Mouse (Mus musculus) lung, embryonic 15.5 days (tissue): ENCODE results near the gene Scin. TPM values are rescaled to one million over a fixed set of nuclear protein-coding genes. Genes with fewer than 3 reads are reported as not detected.
A peak's percentile ranks its signal among the peaks of the same experiment; 100 is the strongest.

Source experiments
- ATAC-seq: fragments of 200-750 bp; cut with Nextera tagmentation; 2 replicates; pipeline ENCODE4 v1.8.0; 2017; ENCODE audit warnings: moderate number of reproducible peaks, borderline replicate concordance; ENCODE audit not compliant: low FRiP score, low TSS enrichment; ENCODE audit errors: extremely low read depth
- H3K27ac ChIP-seq: fragments of 300-500 bp; sonication (generic); 2 replicates; pipeline ENCODE4 v1.5.1; 2015; ENCODE audit warnings: moderate library complexity, mild to moderate bottlenecking, inconsistent platforms
- H3K27me3 ChIP-seq: fragments of 300-500 bp; sonication (generic); 2 replicates; pipeline ENCODE4 v1.6.1; 2015; ENCODE audit warnings: inconsistent platforms
- H3K36me3 ChIP-seq: fragments of 300-500 bp; sonication (generic); 2 replicates; pipeline ENCODE4 v1.6.1; 2015; ENCODE audit warnings: inconsistent platforms
- H3K4me1 ChIP-seq: fragments of 300-500 bp; sonication (generic); 2 replicates; pipeline ENCODE4 v1.6.1; 2015; ENCODE audit warnings: inconsistent platforms
- H3K4me2 ChIP-seq: fragments of 300-500 bp; sonication (generic); 2 replicates; pipeline ENCODE4 v1.6.1; 2015; ENCODE audit warnings: inconsistent platforms, mild to moderate bottlenecking, moderate library complexity
- H3K4me3 ChIP-seq: fragments of 300-500 bp; sonication (generic); 2 replicates; pipeline ENCODE4 v1.5.1; 2015; ENCODE audit warnings: mild to moderate bottlenecking, inconsistent platforms
- H3K9ac ChIP-seq: fragments of 300-500 bp; sonication (generic); 2 replicates; pipeline ENCODE4 v1.6.1; 2015; ENCODE audit warnings: inconsistent platforms
- H3K9me3 ChIP-seq: fragments of 300-500 bp; sonication (generic); 2 replicates; pipeline ENCODE4 v1.6.1; 2016; ENCODE audit warnings: inconsistent platforms
- WGBS: fragments of 180-500 bp; shearing (Covaris S2); methylation state at CpG from one replicate; pipeline ENCODE4 v1.1.7; 2015; 5-methylcytosine and 5-hydroxymethylcytosine counted together
- polyA plus RNA-seq: library from polyadenylated mRNA; unstranded; fragments of >200 nt; fragmentation: Nextera tagmentation; extraction: Ambion mirVana; gene quantifications from 2 replicates; pipeline ENCODE4 v1.2.1, GENCODE M21; 2015

Gene Scin
- polyA plus RNA-seq, 1 experiment from 2014 or later: 1.2 TPM

DNA sequence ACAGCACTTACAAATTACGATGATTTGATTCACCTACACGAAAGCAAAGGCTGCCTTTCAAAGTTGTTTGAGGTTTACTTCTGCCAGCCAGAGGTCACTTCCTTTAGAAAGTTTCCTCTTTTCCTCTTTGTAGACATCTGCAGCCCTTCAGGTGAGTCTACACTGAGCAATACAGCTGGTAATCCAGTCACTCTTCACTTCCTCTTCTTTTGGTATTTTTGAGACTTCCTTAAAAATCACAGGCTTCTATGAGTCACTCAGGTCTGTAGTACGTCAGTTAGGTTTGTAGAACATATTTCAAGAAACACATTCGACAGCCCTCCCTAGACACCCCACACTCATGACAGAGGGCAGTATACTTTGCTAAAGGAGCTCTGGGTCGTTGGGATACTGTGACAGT is 6.7 kb upstream of the Scin start:
- Histone ChIP-seq H3K27me3 (no peaks in the 10 kb centered on the region), H3K27ac (no peak overlapping the region), H3K9me3 (no peaks in the 10 kb centered on the region), H3K9ac (no peak overlapping the region), H3K4me1 (no peaks in the 10 kb centered on the region), H3K4me2 (no peak overlapping the region), H3K36me3 (no peaks in the 10 kb centered on the region), H3K4me3 (no peak overlapping the region)
- ATAC-seq: no peak
- 59% methylated on average over 5 of the region's 5 CpGs for WGBS

DNA sequence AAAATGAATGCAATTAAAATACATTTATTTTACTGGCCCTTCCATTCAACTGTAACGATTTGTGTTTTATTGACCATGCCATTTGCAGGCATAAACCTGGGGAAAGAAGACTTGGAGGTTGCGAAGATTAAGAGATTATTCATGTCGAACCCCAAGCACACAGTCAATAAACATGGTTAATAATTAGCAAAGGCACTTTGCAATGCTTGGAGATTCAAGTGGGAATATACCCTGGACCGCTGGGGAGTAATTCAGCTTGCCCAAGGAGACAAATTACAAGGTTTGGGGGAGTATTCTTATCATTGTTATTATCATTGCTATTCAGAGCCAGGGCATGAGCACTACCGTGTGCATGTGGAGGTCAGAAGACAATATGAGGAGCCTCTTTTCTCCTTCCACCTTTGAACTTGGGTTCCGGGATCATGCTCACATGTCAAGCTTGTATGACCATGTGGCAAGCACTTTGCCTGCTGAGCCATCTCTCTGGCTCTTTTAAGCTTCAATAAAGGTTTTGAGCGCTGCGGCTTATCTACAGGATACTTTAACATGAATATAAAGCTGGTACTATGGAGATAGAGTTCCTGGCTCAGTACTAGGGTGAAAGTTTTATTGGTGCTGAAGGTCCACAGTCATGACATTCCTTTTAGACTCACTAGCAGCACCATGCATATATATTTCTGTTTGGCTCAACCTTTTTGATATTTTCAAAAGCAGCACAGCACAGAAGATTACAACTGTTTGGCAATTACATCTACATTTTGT is 5.6 kb upstream of the Scin start:
- no peak for ATAC-seq
- no peaks in the 10 kb centered on the region for H3K4me1 ChIP-seq
- H3K4me2 ChIP-seq: no peak overlapping the region
- no peak overlapping the region for H3K27ac ChIP-seq
- 81% methylated on average over 8 of the region's 8 CpGs for WGBS
- peaks cover under 1% of the 10 kb centered on the region; the same call in 1 of the 2 replicates for H3K27me3 ChIP-seq
- H3K9ac ChIP-seq: no peak overlapping the region
- no peak overlapping the region for H3K4me3 ChIP-seq
- no peaks in the 10 kb centered on the region for H3K36me3 ChIP-seq
- H3K9me3 ChIP-seq: no peaks in the 10 kb centered on the region

DNA sequence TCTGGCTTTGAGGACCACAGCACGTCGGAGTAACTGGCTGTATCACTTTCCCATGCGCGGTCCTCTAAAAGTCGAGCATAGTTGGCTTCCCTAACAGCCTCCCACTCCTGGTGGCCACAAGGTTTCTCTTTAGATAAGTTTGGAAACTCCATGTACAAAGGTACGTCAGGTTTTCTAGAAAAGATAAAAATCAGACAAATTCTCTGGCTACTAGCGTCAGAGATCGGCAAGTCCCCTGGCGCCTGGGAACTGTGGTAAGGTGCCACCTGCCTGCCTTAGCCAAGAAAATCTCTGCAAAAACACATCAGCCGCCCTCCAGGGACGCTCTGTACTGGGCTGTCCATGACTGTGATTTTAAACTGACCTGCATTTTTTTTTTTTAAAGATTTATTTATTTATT is 501 bp upstream of the Scin start:
- Histone ChIP-seq H3K27me3 (peaks cover 30% of the 10 kb centered on the region), H3K9ac (no peak overlapping the region), H3K9me3 (no peaks in the 10 kb centered on the region), H3K36me3 (no peaks in the 10 kb centered on the region), H3K4me3 (peak overlapping the region; percentile 43), H3K27ac (no peak overlapping the region), H3K4me1 (peaks cover 17% of the 10 kb centered on the region; the same call in 1 of the 2 replicates), H3K4me2 (peak overlapping the region; percentile 85)
- WGBS: 45% methylated on average over 11 of the region's 11 CpGs
- ATAC-seq: no peak

DNA sequence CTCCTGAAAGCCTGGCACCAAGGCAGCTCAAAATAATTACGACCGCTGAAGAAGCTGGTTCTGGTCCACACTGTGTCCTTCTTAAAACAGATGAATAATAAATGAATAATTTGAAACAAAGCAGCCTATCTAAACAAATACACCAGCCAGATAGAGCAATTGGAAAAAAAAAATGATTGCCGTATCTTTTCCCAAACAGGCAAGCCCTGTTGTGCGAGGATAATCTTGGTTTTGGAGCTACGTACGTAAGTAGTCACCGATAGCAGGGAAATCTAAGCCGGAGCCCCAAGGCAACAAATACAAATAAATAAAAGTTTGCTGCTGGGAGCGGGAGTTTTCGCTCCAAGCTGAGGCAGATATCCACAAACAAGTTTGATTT is 845 bp downstream of the Scin start:
- peak overlapping the region; percentile 43 for H3K4me3 ChIP-seq
- ATAC-seq: no peak
- H3K36me3 ChIP-seq: no peaks in the 10 kb centered on the region
- H3K27ac ChIP-seq: no peak overlapping the region
- peak overlapping the region; percentile 85 for H3K4me2 ChIP-seq
- no peaks in the 10 kb centered on the region for H3K9me3 ChIP-seq
- peaks cover 30% of the 10 kb centered on the region for H3K27me3 ChIP-seq
- H3K4me1 ChIP-seq: peaks cover 17% of the 10 kb centered on the region; the same call in 1 of the 2 replicates
- 9% methylated on average over 10 of the region's 10 CpGs for WGBS
- H3K9ac ChIP-seq: no peak overlapping the region

DNA sequence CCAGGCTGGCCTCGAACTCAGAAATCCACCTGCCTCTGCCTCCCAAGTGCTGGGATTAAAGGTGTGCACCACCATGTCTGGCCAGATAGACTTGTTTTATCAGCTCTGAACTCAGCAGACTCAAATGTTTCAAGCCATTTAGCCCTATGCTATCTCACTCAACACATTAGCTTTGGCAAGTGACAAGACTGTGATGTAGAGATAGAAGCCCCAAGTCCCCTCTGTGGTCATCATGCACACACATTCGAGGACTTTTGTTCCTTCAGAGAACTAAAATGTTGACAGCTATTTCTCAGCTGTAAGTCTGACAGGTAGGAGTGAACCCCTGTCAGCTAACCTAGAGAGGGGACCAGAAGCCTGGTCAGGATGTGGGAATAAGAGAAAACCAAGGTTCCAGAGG is 15.2 kb downstream of the Scin start:
- Histone ChIP-seq H3K27me3 (no peaks in the 10 kb centered on the region; the same call in 1 of the 2 replicates), H3K4me1 (no peaks in the 10 kb centered on the region), H3K27ac (no peak overlapping the region), H3K4me2 (no peak overlapping the region), H3K9ac (no peak overlapping the region), H3K4me3 (no peak overlapping the region), H3K36me3 (no peaks in the 10 kb centered on the region), H3K9me3 (no peaks in the 10 kb centered on the region)
- WGBS: 63% methylated on average over 2 of the region's 2 CpGs
- no peak for ATAC-seq

DNA sequence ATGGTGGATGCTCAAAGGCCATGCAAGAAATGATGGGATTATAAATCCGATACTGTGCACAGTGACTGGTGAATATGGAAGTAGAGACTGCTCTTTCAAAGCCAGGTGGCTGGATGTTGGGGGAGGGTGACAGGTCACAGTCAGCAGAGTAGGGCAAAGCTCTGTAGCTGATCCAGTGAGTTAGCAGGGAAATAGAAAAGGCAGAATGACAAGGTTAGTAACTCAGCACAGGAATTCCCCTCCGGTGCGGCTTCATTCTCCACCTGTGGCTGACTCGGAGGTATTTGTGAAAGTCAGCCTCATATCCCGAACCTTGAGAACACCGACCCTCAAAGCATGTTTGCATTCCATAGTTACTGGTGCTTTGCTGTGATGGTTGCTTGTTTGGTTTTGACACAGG is 17.0 kb downstream of the Scin start:
- H3K27me3 ChIP-seq: no peaks in the 10 kb centered on the region

DNA sequence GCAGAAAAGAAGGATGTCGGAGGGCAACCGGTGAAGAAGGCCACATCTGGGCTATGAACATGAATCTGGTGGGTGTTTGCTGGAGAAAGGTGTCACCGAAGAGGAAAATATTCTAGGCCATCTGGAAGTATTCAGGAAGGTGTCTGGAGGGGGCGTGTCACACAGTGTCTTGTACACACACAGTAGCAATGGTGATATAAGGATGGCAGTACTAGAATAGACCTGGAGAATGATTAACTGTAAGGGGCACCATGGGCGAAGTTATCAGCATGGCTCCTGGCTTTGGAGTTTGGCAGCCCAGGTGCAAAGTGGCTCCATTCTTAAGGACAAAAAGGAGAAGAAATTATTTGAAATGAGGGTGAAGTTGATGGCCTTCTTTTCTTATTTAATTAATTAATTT is 17.8 kb downstream of the Scin start:
- Histone ChIP-seq H3K27ac (no peak overlapping the region), H3K4me1 (no peaks in the 10 kb centered on the region), H3K36me3 (no peaks in the 10 kb centered on the region), H3K27me3 (no peaks in the 10 kb centered on the region), H3K9ac (no peak overlapping the region), H3K9me3 (no peaks in the 10 kb centered on the region), H3K4me3 (no peak overlapping the region), H3K4me2 (no peak overlapping the region)
- ATAC-seq: no peak
- WGBS: 65% methylated on average over 5 of the region's 5 CpGs

More for the DNA sequence above, 17.0 kb downstream of the Scin start:
- no peaks in the 10 kb centered on the region for H3K9me3 ChIP-seq
- H3K36me3 ChIP-seq: no peaks in the 10 kb centered on the region
- H3K9ac ChIP-seq: no peak overlapping the region
- ATAC-seq: no peak
- H3K4me1 ChIP-seq: no peaks in the 10 kb centered on the region
- H3K27ac ChIP-seq: no peak overlapping the region
- H3K4me2 ChIP-seq: no peak overlapping the region
- WGBS: 78% methylated on average over 6 of the region's 6 CpGs
- no peak overlapping the region for H3K4me3 ChIP-seq

DNA sequence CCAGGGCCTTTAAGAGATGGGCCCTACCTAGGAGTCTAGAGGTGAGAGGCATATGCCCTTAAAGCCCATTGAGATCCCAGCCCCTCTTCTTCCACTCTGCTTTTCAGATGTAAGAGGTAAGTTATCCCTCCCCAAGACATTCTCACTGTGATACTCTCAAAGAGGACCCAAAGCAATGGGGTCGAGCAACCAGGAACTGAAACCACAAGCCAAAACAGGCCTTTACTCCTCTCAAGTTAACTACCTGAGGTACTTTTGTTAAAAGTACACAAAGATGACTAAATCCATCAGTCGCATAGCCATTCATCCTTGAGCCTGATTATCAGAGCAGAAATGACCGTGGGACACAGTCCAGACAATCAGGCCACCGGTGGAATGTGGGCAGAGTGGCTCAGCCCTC is 19.1 kb downstream of the Scin start:
- no peak for ATAC-seq
- no peaks in the 10 kb centered on the region for H3K4me1 ChIP-seq
- no peak overlapping the region for H3K27ac ChIP-seq
- no peaks in the 10 kb centered on the region for H3K36me3 ChIP-seq
- no peak overlapping the region for H3K9ac ChIP-seq
- H3K27me3 ChIP-seq: no peaks in the 10 kb centered on the region
- H3K9me3 ChIP-seq: no peaks in the 10 kb centered on the region
- H3K4me3 ChIP-seq: no peak overlapping the region
- 91% methylated on average over 4 of the region's 4 CpGs for WGBS
- H3K4me2 ChIP-seq: no peak overlapping the region

DNA sequence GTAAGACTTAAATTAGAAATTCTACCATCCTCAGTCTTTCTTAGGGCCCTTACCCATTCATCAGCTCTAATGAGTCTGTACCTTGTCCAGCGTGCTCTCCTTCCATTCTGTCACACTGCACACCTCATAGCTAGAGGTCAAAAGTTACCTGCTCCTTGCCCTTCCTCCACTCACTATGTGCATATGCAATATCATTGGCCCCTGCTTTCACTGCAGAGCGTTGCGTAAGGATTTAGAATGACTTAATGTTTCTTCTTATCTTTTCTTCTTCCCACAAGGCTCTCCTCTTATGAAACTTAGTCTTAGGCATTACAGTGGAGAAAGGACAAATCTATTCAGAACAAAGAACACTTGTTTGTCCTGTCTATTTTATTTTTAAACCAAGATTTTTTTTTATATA is 20.0 kb downstream of the Scin start:
- ATAC-seq: no peak
- H3K9ac ChIP-seq: no peak overlapping the region
- no peaks in the 10 kb centered on the region for H3K4me1 ChIP-seq
- no peaks in the 10 kb centered on the region for H3K9me3 ChIP-seq
- 74% methylated on average over 3 of the region's 3 CpGs for WGBS
- H3K27ac ChIP-seq: no peak overlapping the region
- no peak overlapping the region for H3K4me3 ChIP-seq
- H3K4me2 ChIP-seq: no peak overlapping the region
- H3K27me3 ChIP-seq: no peaks in the 10 kb centered on the region
- H3K36me3 ChIP-seq: no peaks in the 10 kb centered on the region

DNA sequence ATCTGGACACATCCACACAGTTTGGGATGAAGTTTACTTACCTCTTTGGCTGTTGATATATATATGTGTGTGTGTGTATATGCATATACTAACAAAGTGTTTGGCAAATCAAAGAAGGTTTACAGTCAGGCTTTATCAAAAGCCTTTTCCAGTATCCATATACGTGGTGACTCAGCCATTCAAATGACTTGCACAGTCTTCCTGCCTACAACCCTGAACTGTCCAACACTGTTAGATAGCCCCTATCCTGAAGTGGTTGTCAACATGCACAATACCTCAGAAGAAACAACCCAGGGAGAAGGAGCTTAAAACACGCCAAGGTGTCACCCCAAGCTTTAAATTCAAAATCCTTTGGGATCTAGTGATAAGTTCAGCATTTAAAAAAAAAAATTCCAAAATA is 20.4 kb downstream of the Scin start:
- no peak overlapping the region for H3K9ac ChIP-seq
- no peaks in the 10 kb centered on the region for H3K36me3 ChIP-seq
- WGBS: 53% methylated on average over 2 of the region's 2 CpGs

DNA sequence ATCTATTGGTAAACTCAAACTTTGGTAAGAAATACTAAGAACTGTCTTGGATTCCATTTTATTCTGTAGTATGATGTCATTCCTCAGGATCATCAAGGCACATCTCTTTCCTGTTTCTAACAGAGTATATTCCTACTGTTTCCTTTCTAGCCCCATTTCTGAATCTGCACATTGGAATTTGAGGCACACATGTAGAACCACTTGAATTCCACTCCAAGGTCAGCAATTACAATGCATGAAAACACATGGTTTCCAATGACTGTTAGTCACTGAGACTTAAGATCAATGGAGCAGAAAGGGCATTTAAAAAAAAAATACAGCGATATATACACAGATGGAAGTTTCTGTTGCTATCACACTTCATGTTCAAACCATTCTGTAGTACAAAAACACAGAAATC is 24.8 kb downstream of the Scin start:
- no peaks in the 10 kb centered on the region for H3K4me1 ChIP-seq
- no peak overlapping the region for H3K9ac ChIP-seq
- H3K9me3 ChIP-seq: no peaks in the 10 kb centered on the region
- ATAC-seq: no peak
- 93% methylated on average over 1 of the region's 1 CpGs for WGBS
- H3K36me3 ChIP-seq: no peaks in the 10 kb centered on the region
- no peak overlapping the region for H3K4me3 ChIP-seq
- no peaks in the 10 kb centered on the region for H3K27me3 ChIP-seq
- H3K4me2 ChIP-seq: no peak overlapping the region
- H3K27ac ChIP-seq: no peak overlapping the region

More for the DNA sequence above, 20.4 kb downstream of the Scin start:
- Histone ChIP-seq H3K4me3 (no peak overlapping the region), H3K4me2 (no peak overlapping the region), H3K27ac (no peak overlapping the region), H3K9me3 (no peaks in the 10 kb centered on the region), H3K4me1 (no peaks in the 10 kb centered on the region), H3K27me3 (no peaks in the 10 kb centered on the region)
- ATAC-seq: no peak

DNA sequence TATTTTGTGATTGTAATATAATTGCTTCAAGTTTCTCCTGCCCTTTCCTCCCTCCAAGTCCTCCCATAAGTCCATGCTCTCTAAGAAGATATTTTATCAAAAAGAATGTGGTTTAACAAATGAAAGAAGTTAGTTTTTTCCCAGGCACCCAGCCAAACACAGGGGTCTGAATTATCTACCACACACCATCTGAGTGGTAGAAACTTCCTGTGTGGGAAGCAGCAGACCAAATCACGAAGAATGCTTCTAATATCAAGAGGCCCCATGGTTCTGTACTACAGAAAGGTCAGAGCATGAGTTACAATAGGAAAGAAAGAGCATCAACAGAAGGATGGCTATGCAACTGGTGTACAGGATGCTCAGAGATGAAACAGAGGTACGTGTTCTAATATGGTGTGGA is 25.9 kb downstream of the Scin start:
- 51% methylated on average over 2 of the region's 2 CpGs for WGBS
- ATAC-seq: no peak
- Histone ChIP-seq H3K4me1 (no peaks in the 10 kb centered on the region), H3K4me3 (no peak overlapping the region), H3K36me3 (no peaks in the 10 kb centered on the region), H3K4me2 (no peak overlapping the region), H3K9ac (no peak overlapping the region), H3K27ac (no peak overlapping the region), H3K27me3 (no peaks in the 10 kb centered on the region), H3K9me3 (no peaks in the 10 kb centered on the region)

DNA sequence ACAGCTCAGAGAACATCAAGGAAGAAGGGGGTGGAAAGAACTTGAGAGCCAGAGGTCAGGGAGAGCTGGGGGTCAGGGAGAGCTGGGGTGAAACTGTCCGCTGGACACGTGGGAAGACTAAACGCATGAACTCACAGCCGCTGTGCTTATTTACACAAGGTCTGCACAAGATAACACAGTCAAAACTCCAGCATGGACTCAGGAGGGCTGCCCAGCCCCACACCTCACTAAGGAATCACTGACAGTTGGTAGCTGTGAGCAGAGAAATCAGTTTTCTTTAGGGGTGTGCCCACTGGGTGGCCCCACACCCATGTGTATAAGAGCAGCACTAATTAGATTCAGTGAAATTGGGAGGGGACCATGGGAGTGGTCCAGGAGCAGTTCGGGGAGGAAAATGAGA is 27.2 kb downstream of the Scin start:
- H3K27ac ChIP-seq: no peak overlapping the region

More for the DNA sequence above, 27.2 kb downstream of the Scin start:
- Histone ChIP-seq H3K4me1 (no peaks in the 10 kb centered on the region), H3K4me2 (no peak overlapping the region), H3K4me3 (no peak overlapping the region), H3K9me3 (no peaks in the 10 kb centered on the region), H3K27me3 (no peaks in the 10 kb centered on the region), H3K9ac (no peak overlapping the region), H3K36me3 (no peaks in the 10 kb centered on the region)
- ATAC-seq: no peak
- 23% methylated on average over 5 of the region's 5 CpGs for WGBS
